Mouse (Mus musculus) intestine, embryonic 16.5 days (tissue): ENCODE measurements at regions not wholly inside any gene's neighbourhood (a gene's known extent, or its start where the extent isn't known, plus 50 kb on each side); places are given as distances from the start of the nearest gene placed in this dataset.
A peak's percentile ranks its signal among the peaks of the same experiment; 100 is the strongest.

Experiments
- ATAC-seq: fragments of 200-750 bp; cut with Nextera tagmentation; 2 replicates; pipeline ENCODE4 v1.8.0; 2017; ENCODE audit warnings: moderate TSS enrichment, moderate library complexity
- H3K27ac ChIP-seq: fragments of 300-500 bp; sonication (generic); 2 replicates; pipeline ENCODE4 v1.5.1; 2014; ENCODE audit warnings: mild to moderate bottlenecking, low read length
- H3K27me3 ChIP-seq: fragments of 300-500 bp; sonication (generic); replicated peaks from 2 replicates; pipeline ENCODE4 v1.6.1; 2014; ENCODE audit warnings: low read length, control low read depth, mixed read lengths; ENCODE audit not compliant: control insufficient read depth, insufficient read depth
- H3K36me3 ChIP-seq: fragments of 300-500 bp; sonication (generic); 2 replicates; pipeline ENCODE4 v1.6.1; 2014; ENCODE audit warnings: low read length, control low read depth; ENCODE audit not compliant: control insufficient read depth, insufficient read depth
- H3K4me1 ChIP-seq: fragments of 300-500 bp; sonication (generic); 2 replicates; pipeline ENCODE4 v1.6.1; 2014; ENCODE audit warnings: low read length, control low read depth, mixed read lengths; ENCODE audit not compliant: control insufficient read depth, insufficient read depth
- H3K4me2 ChIP-seq: fragments of 300-500 bp; sonication (generic); 2 replicates; pipeline ENCODE4 v1.6.1; 2014; ENCODE audit warnings: low read depth, low read length, control low read depth
- H3K4me3 ChIP-seq: fragments of 300-500 bp; sonication (generic); 2 replicates; pipeline ENCODE4 v1.5.1; 2014; ENCODE audit warnings: mild to moderate bottlenecking, low read length
- H3K9ac ChIP-seq: fragments of 300-500 bp; sonication (generic); 2 replicates; pipeline ENCODE4 v1.6.1; 2014; ENCODE audit warnings: low read depth, low read length
- H3K9me3 ChIP-seq: fragments of 300-500 bp; sonication (generic); 2 replicates; pipeline ENCODE4 v1.6.1; 2016; ENCODE audit warnings: low read length, control low read depth; ENCODE audit not compliant: control insufficient read depth
- WGBS: fragments of 180-500 bp; shearing (Covaris S2); extraction: QIAGEN DNeasy Blood & Tissue Kit; methylation state at CpG from one replicate; pipeline ENCODE4 v1.1.7; 2014; 5-methylcytosine and 5-hydroxymethylcytosine counted together

- no peaks in the 10 kb centered on the region for H3K9me3 ChIP-seq
- no peaks in the 10 kb centered on the region for H3K36me3 ChIP-seq
- no peak overlapping the region for H3K4me2 ChIP-seq
- H3K4me3 ChIP-seq: no peak overlapping the region
- H3K27ac ChIP-seq: no peak overlapping the region
- H3K4me1 ChIP-seq: no peaks in the 10 kb centered on the region
- no peak overlapping the region for H3K9ac ChIP-seq
- H3K27me3 ChIP-seq: no peaks in the 10 kb centered on the region
- no peak for ATAC-seq
- 24% methylated on average over 1 of the region's 1 CpGs for WGBS
Measured at GRCm38 (mm10) chr8:79587258-79587657, 52.2 kb upstream of the Otud4 start.

GRCm38 (mm10) chr8:79584966-79585365 lies 54.5 kb upstream of the Otud4 start:
- no peaks in the 10 kb centered on the region for H3K4me1 ChIP-seq
- WGBS: 17% methylated on average over 3 of the region's 3 CpGs
- no peak overlapping the region for H3K4me2 ChIP-seq
- ATAC-seq: peak; percentile 60
- no peaks in the 10 kb centered on the region for H3K27me3 ChIP-seq
- H3K9ac ChIP-seq: no peak overlapping the region
- no peaks in the 10 kb centered on the region for H3K36me3 ChIP-seq
- H3K9me3 ChIP-seq: no peaks in the 10 kb centered on the region
- no peak overlapping the region for H3K27ac ChIP-seq
- H3K4me3 ChIP-seq: no peak overlapping the region

- H3K27me3 ChIP-seq: no peaks in the 10 kb centered on the region
- H3K4me3 ChIP-seq: no peak overlapping the region
- no peak overlapping the region for H3K9ac ChIP-seq
- WGBS: 33% methylated on average over 6 of the region's 6 CpGs
- no peaks in the 10 kb centered on the region for H3K9me3 ChIP-seq
- no peaks in the 10 kb centered on the region for H3K36me3 ChIP-seq
- no peak for ATAC-seq
- no peak overlapping the region for H3K27ac ChIP-seq
- no peak overlapping the region for H3K4me2 ChIP-seq
- no peaks in the 10 kb centered on the region for H3K4me1 ChIP-seq
Measured at GRCm38 (mm10) chr8:79583326-79583725, 56.1 kb upstream of the Otud4 start.

GRCm38 (mm10) chr8:79582195-79582594 lies 57.2 kb upstream of the Otud4 start:
- no peak for ATAC-seq
- H3K27me3 ChIP-seq: no peaks in the 10 kb centered on the region

GRCm38 (mm10) chr8:79576086-79576485 lies 63.3 kb upstream of the Otud4 start:
- H3K27me3 ChIP-seq: no peaks in the 10 kb centered on the region
- peak; percentile 47 for ATAC-seq
- H3K9ac ChIP-seq: no peak overlapping the region
- peaks cover 6% of the 10 kb centered on the region; the same call in 1 of the 2 replicates for H3K4me1 ChIP-seq
- 56% methylated on average over 7 of the region's 7 CpGs for WGBS
- H3K9me3 ChIP-seq: no peaks in the 10 kb centered on the region
- no peak overlapping the region for H3K4me2 ChIP-seq
- H3K4me3 ChIP-seq: no peak overlapping the region
- no peaks in the 10 kb centered on the region for H3K36me3 ChIP-seq
- peak overlapping the region; percentile 7; the same call in 1 of the 2 replicates for H3K27ac ChIP-seq

More at GRCm38 (mm10) chr8:79582195-79582594, 57.2 kb upstream of the Otud4 start:
- H3K9ac ChIP-seq: no peak overlapping the region
- no peaks in the 10 kb centered on the region for H3K36me3 ChIP-seq
- H3K4me3 ChIP-seq: no peak overlapping the region
- 83% methylated on average over 2 of the region's 2 CpGs for WGBS
- no peaks in the 10 kb centered on the region for H3K9me3 ChIP-seq
- no peaks in the 10 kb centered on the region for H3K4me1 ChIP-seq
- no peak overlapping the region for H3K4me2 ChIP-seq
- H3K27ac ChIP-seq: no peak overlapping the region

- Histone ChIP-seq H3K4me3 (no peak overlapping the region), H3K27ac (no peak overlapping the region), H3K9ac (no peak overlapping the region), H3K27me3 (no peaks in the 10 kb centered on the region), H3K36me3 (no peaks in the 10 kb centered on the region), H3K4me1 (peaks cover 6% of the 10 kb centered on the region; the same call in 1 of the 2 replicates), H3K4me2 (no peak overlapping the region), H3K9me3 (no peaks in the 10 kb centered on the region)
- ATAC-seq: peak; percentile 90
- 57% methylated on average over 2 of the region's 2 CpGs for WGBS
Measured at GRCm38 (mm10) chr8:79575175-79575734, 64.2 kb upstream of the Otud4 start.

- Histone ChIP-seq H3K9me3 (no peaks in the 10 kb centered on the region), H3K27me3 (no peaks in the 10 kb centered on the region), H3K27ac (no peak overlapping the region), H3K4me2 (no peak overlapping the region), H3K4me3 (no peak overlapping the region), H3K4me1 (peaks cover 6% of the 10 kb centered on the region; the same call in 1 of the 2 replicates), H3K9ac (no peak overlapping the region), H3K36me3 (no peaks in the 10 kb centered on the region)
- no peak for ATAC-seq
- WGBS: 85% methylated on average over 7 of the region's 7 CpGs
Measured at GRCm38 (mm10) chr8:79573491-79573890, 65.9 kb upstream of the Otud4 start.

GRCm38 (mm10) chr8:79572526-79572925 lies 66.9 kb upstream of the Otud4 start:
- Histone ChIP-seq H3K9me3 (no peaks in the 10 kb centered on the region), H3K4me1 (peaks cover 6% of the 10 kb centered on the region; the same call in 1 of the 2 replicates), H3K4me3 (no peak overlapping the region), H3K27ac (no peak overlapping the region), H3K27me3 (no peaks in the 10 kb centered on the region), H3K36me3 (no peaks in the 10 kb centered on the region), H3K9ac (no peak overlapping the region), H3K4me2 (no peak overlapping the region)
- 95% methylated on average over 5 of the region's 5 CpGs for WGBS
- ATAC-seq: no peak

GRCm38 (mm10) chr8:79563101-79563500 lies 76.3 kb upstream of the Otud4 start:
- Histone ChIP-seq H3K27me3 (no peaks in the 10 kb centered on the region), H3K36me3 (no peaks in the 10 kb centered on the region), H3K4me1 (0 out of 2 replicates have a peak, but pooled peaks cover 9% of the 10 kb centered on the region), H3K27ac (no peak overlapping the region), H3K4me3 (no peak overlapping the region), H3K9me3 (no peaks in the 10 kb centered on the region), H3K4me2 (no peak overlapping the region), H3K9ac (no peak overlapping the region)
- WGBS: 84% methylated on average over 6 of the region's 6 CpGs
- ATAC-seq: no peak

GRCm38 (mm10) chr8:79562669-79563068 lies 76.7 kb upstream of the Otud4 start:
- WGBS: 71% methylated on average over 8 of the region's 8 CpGs
- Histone ChIP-seq H3K27ac (no peak overlapping the region), H3K4me3 (no peak overlapping the region), H3K9ac (no peak overlapping the region), H3K27me3 (no peaks in the 10 kb centered on the region), H3K4me1 (0 out of 2 replicates have a peak, but pooled peaks cover 9% of the 10 kb centered on the region), H3K36me3 (no peaks in the 10 kb centered on the region), H3K9me3 (no peaks in the 10 kb centered on the region), H3K4me2 (no peak overlapping the region)
- no peak for ATAC-seq
